Mouse (Mus musculus) cerebellum, adult 9-11 months (tissue): ENCODE results near the gene Aqp12.

Experiments
- DNase-seq: peaks from one replicate; pipeline ENCODE4 v3.0.0; 2022

Aqp12 gene

DNA sequence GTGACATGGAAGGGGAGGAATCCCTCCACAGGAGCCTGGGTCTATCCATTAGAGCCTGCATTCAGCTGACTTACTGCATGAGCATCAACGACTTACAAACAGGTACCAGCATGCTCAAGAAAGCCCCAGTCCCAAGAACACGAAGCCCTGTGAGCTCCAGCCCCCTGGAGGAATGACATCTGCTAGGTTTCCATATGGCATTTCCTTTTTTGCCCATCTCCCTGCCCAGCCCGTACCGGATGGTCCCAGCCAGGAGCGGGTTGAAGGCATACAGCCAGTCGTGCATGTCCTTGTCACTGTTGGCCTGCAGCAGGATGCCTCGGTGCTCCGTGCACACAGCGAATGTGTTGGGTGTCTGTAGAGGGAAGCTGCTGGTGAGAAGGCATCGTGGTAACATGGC is 12.6 kb downstream of the Aqp12 start:
- peak; percentile 76 for DNase-seq

DNA sequence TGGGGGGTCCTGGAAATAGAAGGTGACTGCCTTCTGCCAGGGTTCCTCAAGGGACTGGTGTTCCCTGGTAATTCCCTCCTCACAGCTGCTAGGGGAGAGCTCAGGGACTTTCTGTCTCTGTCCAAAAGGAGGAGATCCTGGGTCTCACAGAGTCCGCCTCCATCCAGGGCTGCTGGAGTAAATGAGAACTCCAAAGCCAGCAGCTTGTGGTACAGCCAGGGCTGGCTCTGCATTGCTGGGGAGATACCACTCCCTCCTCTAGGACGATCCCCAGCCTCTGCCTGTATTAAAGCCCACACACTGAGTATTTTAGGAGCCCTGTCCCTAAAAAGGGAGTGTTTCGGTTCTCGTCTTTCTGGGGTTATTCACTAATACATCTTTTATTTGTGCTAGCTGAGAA is 14.5 kb downstream of the Aqp12 start:
- no peak for DNase-seq

DNA sequence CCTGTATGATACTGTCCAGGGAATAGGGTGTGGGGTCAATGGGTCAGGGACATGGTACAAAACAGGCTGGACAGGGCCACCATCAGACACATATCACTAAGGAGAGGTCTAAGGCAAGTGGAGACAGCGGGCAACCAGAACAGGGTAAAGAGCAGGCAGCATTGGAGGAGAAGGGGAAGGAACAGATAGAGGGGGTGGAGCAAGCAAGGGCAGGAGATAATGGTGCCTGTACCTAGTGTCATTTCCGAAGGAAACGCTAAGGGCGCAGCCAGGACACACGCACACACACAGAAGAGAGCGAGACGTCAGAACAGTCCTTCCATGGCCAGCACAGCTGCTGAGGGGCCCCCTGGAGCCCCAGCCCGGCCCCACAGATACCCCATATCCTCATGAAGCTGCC is 20.5 kb downstream of the Aqp12 start:
- no peak for DNase-seq

DNA sequence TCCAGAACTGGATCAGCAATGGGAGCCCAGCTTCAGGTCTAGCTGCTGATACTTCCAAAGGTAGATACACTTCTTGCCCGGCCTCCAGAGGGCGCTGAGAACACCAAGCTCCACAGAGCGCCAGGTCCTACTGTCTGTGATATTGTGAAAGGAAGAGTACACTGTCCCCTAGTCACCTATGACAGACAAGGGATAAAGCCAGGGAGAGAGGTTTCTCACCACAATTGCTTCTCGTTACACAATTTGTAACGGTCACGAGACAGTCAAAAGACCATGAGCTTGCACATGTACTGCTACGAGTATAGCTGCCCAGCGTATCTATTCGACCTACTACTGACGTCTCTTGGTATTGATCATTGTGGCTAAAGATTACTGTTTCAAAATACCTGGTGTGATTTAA is 23.3 kb downstream of the Aqp12 start:
- DNase-seq: no peak

DNA sequence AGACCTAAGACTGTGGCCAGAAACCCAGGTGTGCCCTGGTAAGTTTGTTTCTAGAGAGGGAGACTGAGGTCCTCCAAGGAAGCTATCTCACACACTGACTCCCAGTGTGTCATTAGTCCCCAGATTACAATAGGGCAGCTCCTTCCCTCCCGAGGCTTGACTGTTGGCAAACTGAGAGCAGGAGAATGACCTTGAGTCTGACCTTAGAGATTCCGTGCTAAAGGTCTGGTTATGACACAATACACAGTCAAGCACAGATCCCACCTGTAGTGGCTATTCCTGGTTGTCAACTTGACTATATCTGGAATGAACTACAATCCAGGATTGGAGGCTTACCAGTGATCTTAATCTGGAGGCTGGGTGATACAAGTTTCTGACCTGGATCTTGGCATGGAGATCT is 23.9 kb downstream of the Aqp12 start:
- no peak for DNase-seq

DNA sequence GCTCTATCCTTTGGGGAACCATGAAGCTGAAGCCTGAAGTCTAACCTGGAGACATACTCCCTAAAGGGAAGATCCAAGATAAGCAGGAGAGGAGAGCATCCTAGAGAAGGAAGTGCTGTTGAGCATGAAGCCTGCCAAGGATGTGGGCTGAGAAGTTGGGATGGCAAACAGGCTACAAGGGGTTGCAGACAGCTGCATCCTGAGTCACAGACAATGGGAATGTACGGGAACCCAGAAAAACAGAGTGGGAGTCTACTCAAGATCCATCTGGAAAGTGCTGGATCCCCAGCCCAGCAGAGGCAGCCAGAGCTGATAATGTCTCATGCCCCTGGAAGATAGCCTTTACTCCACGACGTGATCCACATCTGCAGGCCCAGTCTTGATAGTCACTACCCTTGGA is 25.1 kb downstream of the Aqp12 start:
- no peak for DNase-seq

DNA sequence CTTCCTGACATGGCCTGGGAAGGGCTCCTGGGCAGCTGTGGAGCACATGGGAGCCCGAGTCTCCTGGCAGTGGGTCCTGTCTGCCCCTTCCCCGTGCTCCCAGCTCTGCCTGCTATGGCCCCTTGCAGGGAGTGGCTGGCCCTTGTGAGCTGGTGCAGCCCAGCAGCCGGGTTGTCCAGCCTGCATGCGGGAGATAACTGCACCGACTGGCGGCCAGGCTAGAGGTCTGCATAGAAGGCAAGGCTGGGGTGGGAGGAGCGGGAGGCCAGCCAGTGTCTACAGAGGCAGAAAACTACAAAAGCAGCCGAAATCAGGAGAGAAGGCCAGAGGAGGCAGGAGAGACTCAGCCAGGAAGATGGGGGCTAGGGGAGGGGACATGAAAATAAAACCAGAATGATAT is 27.9 kb downstream of the Aqp12 start:
- DNase-seq: no peak

DNA sequence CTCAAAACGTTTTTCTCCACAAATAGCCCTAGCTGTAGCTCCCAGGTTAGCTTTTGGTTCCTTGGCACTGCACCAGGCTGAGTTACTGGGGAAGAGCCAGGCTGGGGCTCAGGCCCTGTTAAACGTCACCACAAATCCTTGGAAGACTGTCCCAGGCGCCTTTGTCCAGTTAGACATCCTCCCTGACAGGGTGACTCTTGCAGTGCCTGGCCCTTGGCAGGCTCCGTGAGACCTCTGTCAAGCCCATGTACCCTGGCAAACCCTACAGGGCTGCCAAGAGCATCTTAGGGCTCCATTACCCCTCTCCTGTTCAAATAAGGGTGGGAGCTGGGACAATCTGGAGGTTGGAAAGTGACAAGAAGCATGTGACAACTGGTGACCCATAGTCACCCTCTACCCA is 29.8 kb downstream of the Aqp12 start:
- no peak for DNase-seq

DNA sequence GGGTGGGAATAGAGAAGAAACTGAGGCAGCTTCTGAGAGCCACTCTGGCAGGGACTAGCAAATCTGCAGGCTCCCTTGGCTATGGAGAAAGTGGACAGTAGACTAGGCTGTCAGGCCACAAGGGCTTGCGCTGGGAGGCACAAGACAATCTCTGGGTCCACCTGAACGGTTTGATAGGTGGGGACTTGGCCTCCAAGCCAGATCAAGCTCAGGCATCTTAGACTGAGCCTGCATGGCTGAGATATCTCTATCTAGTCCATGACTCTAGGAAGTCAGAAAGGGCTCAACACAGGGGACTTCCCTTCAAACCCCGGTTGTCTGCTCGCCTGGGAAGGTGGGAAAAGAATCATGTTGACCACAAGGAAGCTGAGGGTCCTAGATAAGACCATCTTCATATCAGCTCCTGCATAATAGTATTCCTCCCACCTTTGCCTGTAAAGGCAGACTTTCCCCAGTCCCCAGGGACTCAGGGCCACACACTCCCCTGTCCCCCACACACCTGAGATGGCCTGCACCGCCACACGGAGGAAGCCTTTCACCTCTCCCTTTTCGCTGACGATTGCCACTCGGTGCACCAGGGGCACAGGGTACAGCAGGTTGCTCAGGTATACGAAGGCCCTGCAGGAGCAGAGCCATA is 40.1 kb downstream of the Aqp12 start:
- no peak for DNase-seq

DNA sequence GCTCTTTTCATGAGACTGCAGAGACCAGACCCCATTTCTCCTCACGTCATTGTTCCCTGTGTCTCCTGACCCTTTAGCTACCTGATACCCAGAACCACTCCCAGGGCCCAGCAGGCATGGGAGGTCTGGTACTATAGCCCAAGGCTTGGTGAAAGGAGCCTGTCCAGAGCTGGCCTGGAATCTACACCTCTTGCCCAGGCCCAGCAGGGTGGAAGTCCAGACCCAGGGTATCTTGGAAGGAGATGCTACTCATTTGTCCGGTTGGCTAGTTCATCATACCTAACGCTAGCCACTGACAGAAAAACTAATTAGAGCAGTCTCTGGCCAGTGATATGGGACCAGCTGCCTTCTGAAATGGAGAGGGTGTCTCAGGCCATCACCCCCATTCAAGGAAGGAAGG is 43.9 kb downstream of the Aqp12 start:
- peak; percentile 81 for DNase-seq

DNA sequence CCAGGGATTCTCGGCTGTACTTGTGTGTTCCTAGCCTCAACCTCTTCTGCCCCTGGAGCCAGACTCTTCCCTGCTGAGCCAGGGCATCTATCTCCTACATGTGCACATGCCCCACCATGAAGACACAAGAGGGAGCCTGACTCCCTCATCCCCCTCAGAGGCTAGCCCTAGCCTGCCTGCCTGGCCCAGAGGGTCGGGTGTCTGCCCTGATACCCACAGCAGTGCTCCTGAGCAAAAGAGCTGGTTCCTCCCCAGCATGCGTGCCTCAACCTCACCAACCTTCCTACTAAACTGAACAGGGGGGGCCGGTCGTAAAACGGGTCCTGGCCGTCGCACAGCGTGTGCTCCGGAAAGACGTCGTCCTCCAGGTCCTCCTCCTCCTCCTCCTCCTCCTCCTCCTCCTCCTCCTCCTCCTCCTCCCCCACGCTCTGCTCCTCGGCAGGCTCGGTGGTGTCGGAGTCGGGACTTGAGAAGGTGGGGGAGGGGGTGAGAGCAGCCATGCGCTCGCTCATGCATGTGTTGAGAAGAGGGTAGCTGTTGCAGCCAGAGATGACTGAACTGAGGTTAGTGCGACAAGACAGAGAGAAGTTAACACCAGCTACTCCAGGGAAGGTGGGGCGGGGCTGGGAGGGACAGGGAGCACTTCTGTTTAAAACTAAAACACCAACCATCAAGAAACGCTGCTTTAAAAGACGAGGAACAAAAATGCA is 45.1 kb downstream of the Aqp12 start:
- no peak for DNase-seq
